Mouse (Mus musculus): ENCODE measurements at regions not wholly inside any gene's neighbourhood (a gene's known extent, or its start where the extent isn't known, plus 50 kb on each side); places are given as distances from the start of the nearest gene placed in this dataset.

- 83% methylated on average over 2 of the region's 2 CpGs for WGBS
- Histone ChIP-seq H3K4me2 (ENCODE audit: low read length) (no peak overlapping the region), H3K4me3 (ENCODE audit: low read depth, low read length) (no peak overlapping the region), H3K9ac (ENCODE audit: low read length) (no peak overlapping the region), H3K27ac (ENCODE audit: low read depth, low read length) (no peak overlapping the region), H3K27me3 (replicated peaks; ENCODE audit: control insufficient read depth, insufficient read depth, low read length) (no peaks in the 10 kb centered on the region), H3K36me3 (ENCODE audit: control insufficient read depth, insufficient read depth, low read length) (no peaks in the 10 kb centered on the region), H3K4me1 (ENCODE audit: control insufficient read depth, insufficient read depth, low read length) (peaks cover 11% of the 10 kb centered on the region), H3K9me3 (replicated peaks; ENCODE audit: control insufficient read depth, low read length) (0 out of 2 replicates have a peak, but pooled peaks cover 2% of the 10 kb centered on the region)
- DNase-seq (ENCODE audit: low spot score), result no peak
- ATAC-seq, result no peak
Observed at GRCm38 (mm10) chr17:88330129-88330528, 110.4 kb upstream of the Foxn2 start.

- DNase-seq (ENCODE audit: low spot score), result no peak
- WGBS, result 42% methylated on average over 4 of the region's 4 CpGs
- Histone ChIP-seq H3K27me3 (replicated peaks; ENCODE audit: control insufficient read depth, insufficient read depth, low read length) (no peaks in the 10 kb centered on the region), H3K36me3 (ENCODE audit: control insufficient read depth, insufficient read depth, low read length) (no peaks in the 10 kb centered on the region), H3K4me2 (ENCODE audit: low read length) (no peak overlapping the region), H3K27ac (ENCODE audit: low read depth, low read length) (no peak overlapping the region), H3K4me1 (ENCODE audit: control insufficient read depth, insufficient read depth, low read length) (0 out of 2 replicates have a peak, but pooled peaks cover 2% of the 10 kb centered on the region), H3K9me3 (replicated peaks; ENCODE audit: control insufficient read depth, low read length) (0 out of 2 replicates have a peak, but pooled peaks cover 2% of the 10 kb centered on the region), H3K4me3 (ENCODE audit: low read depth, low read length) (no peak overlapping the region), H3K9ac (ENCODE audit: low read length) (no peak overlapping the region)
- ATAC-seq, result no peak
Observed at GRCm38 (mm10) chr17:88333816-88334215, 106.7 kb upstream of the Foxn2 start.

GRCm38 (mm10) chr17:88335271-88335670 lies 105.2 kb upstream of the Foxn2 start:
- Histone ChIP-seq H3K4me3 (ENCODE audit: low read depth, low read length) (no peak overlapping the region), H3K27me3 (replicated peaks; ENCODE audit: control insufficient read depth, insufficient read depth, low read length) (no peaks in the 10 kb centered on the region), H3K36me3 (ENCODE audit: control insufficient read depth, insufficient read depth, low read length) (no peaks in the 10 kb centered on the region), H3K9me3 (replicated peaks; ENCODE audit: control insufficient read depth, low read length) (0 out of 2 replicates have a peak, but pooled peaks cover 2% of the 10 kb centered on the region), H3K27ac (ENCODE audit: low read depth, low read length) (no peak overlapping the region), H3K9ac (ENCODE audit: low read length) (no peak overlapping the region), H3K4me1 (ENCODE audit: control insufficient read depth, insufficient read depth, low read length) (no peaks in the 10 kb centered on the region), H3K4me2 (ENCODE audit: low read length) (no peak overlapping the region)
- ATAC-seq (no peak), DNase-seq (ENCODE audit: low spot score) (no peak)
- WGBS, result 90% methylated on average over 5 of the region's 5 CpGs

- Histone ChIP-seq H3K9ac (ENCODE audit: low read length) (no peak overlapping the region), H3K9me3 (replicated peaks; ENCODE audit: control insufficient read depth, low read length) (no peaks in the 10 kb centered on the region), H3K4me1 (ENCODE audit: control insufficient read depth, insufficient read depth, low read length) (no peaks in the 10 kb centered on the region), H3K36me3 (ENCODE audit: control insufficient read depth, insufficient read depth, low read length) (no peaks in the 10 kb centered on the region), H3K27me3 (replicated peaks; ENCODE audit: control insufficient read depth, insufficient read depth, low read length) (no peaks in the 10 kb centered on the region), H3K27ac (ENCODE audit: low read depth, low read length) (no peak overlapping the region), H3K4me2 (ENCODE audit: low read length) (no peak overlapping the region), H3K4me3 (ENCODE audit: low read depth, low read length) (no peak overlapping the region)
- 71% methylated on average over 3 of the region's 3 CpGs for WGBS
- ATAC-seq (no peak), DNase-seq (ENCODE audit: low spot score) (peak; percentile 62)
Observed at GRCm38 (mm10) chr17:88336140-88336769, 104.3 kb upstream of the Foxn2 start.

- Histone ChIP-seq H3K27ac (ENCODE audit: low read depth, low read length) (no peak overlapping the region), H3K4me1 (ENCODE audit: control insufficient read depth, insufficient read depth, low read length) (no peaks in the 10 kb centered on the region), H3K27me3 (replicated peaks; ENCODE audit: control insufficient read depth, insufficient read depth, low read length) (no peaks in the 10 kb centered on the region), H3K4me3 (ENCODE audit: low read depth, low read length) (no peak overlapping the region), H3K9ac (ENCODE audit: low read length) (no peak overlapping the region), H3K9me3 (replicated peaks; ENCODE audit: control insufficient read depth, low read length) (no peaks in the 10 kb centered on the region), H3K4me2 (ENCODE audit: low read length) (no peak overlapping the region), H3K36me3 (ENCODE audit: control insufficient read depth, insufficient read depth, low read length) (no peaks in the 10 kb centered on the region)
- 88% methylated on average over 8 of the region's 8 CpGs for WGBS
- ATAC-seq, result no peak
- no peak for DNase-seq (ENCODE audit: low spot score)
Observed at GRCm38 (mm10) chr17:88337649-88338404, 102.7 kb upstream of the Foxn2 start.

GRCm38 (mm10) chr17:88341141-88341540 lies 99.4 kb upstream of the Foxn2 start:
- ATAC-seq, result no peak
- no peaks in the 10 kb centered on the region for H3K9me3 ChIP-seq (replicated peaks; ENCODE audit: control insufficient read depth, low read length)
- no peak overlapping the region for H3K9ac ChIP-seq (ENCODE audit: low read length)
- no peak overlapping the region for H3K27ac ChIP-seq (ENCODE audit: low read depth, low read length)
- DNase-seq (ENCODE audit: low spot score), result no peak
- H3K27me3 ChIP-seq (replicated peaks; ENCODE audit: control insufficient read depth, insufficient read depth, low read length), result no peaks in the 10 kb centered on the region
- WGBS, result 58% methylated on average over 5 of the region's 5 CpGs
- no peak overlapping the region for H3K4me2 ChIP-seq (ENCODE audit: low read length)
- no peaks in the 10 kb centered on the region for H3K36me3 ChIP-seq (ENCODE audit: control insufficient read depth, insufficient read depth, low read length)
- H3K4me3 ChIP-seq (ENCODE audit: low read depth, low read length), result no peak overlapping the region
- no peaks in the 10 kb centered on the region for H3K4me1 ChIP-seq (ENCODE audit: control insufficient read depth, insufficient read depth, low read length)

GRCm38 (mm10) chr17:88341599-88341998 lies 98.9 kb upstream of the Foxn2 start:
- no peaks in the 10 kb centered on the region for H3K9me3 ChIP-seq (replicated peaks; ENCODE audit: control insufficient read depth, low read length)
- WGBS, result 87% methylated on average over 5 of the region's 5 CpGs
- no peaks in the 10 kb centered on the region for H3K4me1 ChIP-seq (ENCODE audit: control insufficient read depth, insufficient read depth, low read length)
- H3K4me2 ChIP-seq (ENCODE audit: low read length), result no peak overlapping the region
- ATAC-seq (no peak), DNase-seq (ENCODE audit: low spot score) (no peak)
- no peaks in the 10 kb centered on the region for H3K27me3 ChIP-seq (replicated peaks; ENCODE audit: control insufficient read depth, insufficient read depth, low read length)
- no peak overlapping the region for H3K27ac ChIP-seq (ENCODE audit: low read depth, low read length)
- no peaks in the 10 kb centered on the region for H3K36me3 ChIP-seq (ENCODE audit: control insufficient read depth, insufficient read depth, low read length)
- no peak overlapping the region for H3K9ac ChIP-seq (ENCODE audit: low read length)
- no peak overlapping the region for H3K4me3 ChIP-seq (ENCODE audit: low read depth, low read length)

GRCm38 (mm10) chr17:88343091-88343783 lies 97.3 kb upstream of the Foxn2 start:
- H3K4me3 ChIP-seq (ENCODE audit: low read depth, low read length), result no peak overlapping the region
- DNase-seq (ENCODE audit: low spot score), result no peak
- no peaks in the 10 kb centered on the region for H3K4me1 ChIP-seq (ENCODE audit: control insufficient read depth, insufficient read depth, low read length)
- 88% methylated on average over 17 of the region's 17 CpGs for WGBS
- H3K9me3 ChIP-seq (replicated peaks; ENCODE audit: control insufficient read depth, low read length), result no peaks in the 10 kb centered on the region
- H3K27me3 ChIP-seq (replicated peaks; ENCODE audit: control insufficient read depth, insufficient read depth, low read length), result no peaks in the 10 kb centered on the region
- ATAC-seq, result no peak
- H3K4me2 ChIP-seq (ENCODE audit: low read length), result no peak overlapping the region
- no peak overlapping the region for H3K27ac ChIP-seq (ENCODE audit: low read depth, low read length)
- H3K36me3 ChIP-seq (ENCODE audit: control insufficient read depth, insufficient read depth, low read length), result no peaks in the 10 kb centered on the region
- H3K9ac ChIP-seq (ENCODE audit: low read length), result no peak overlapping the region

GRCm38 (mm10) chr17:88345433-88345832 lies 95.1 kb upstream of the Foxn2 start:
- Histone ChIP-seq H3K27ac (ENCODE audit: low read depth, low read length) (no peak overlapping the region), H3K27me3 (replicated peaks; ENCODE audit: control insufficient read depth, insufficient read depth, low read length) (no peaks in the 10 kb centered on the region), H3K4me2 (ENCODE audit: low read length) (no peak overlapping the region), H3K9me3 (replicated peaks; ENCODE audit: control insufficient read depth, low read length) (no peaks in the 10 kb centered on the region), H3K4me1 (ENCODE audit: control insufficient read depth, insufficient read depth, low read length) (no peaks in the 10 kb centered on the region), H3K4me3 (ENCODE audit: low read depth, low read length) (no peak overlapping the region), H3K36me3 (ENCODE audit: control insufficient read depth, insufficient read depth, low read length) (no peaks in the 10 kb centered on the region), H3K9ac (ENCODE audit: low read length) (no peak overlapping the region)
- ATAC-seq (no peak), DNase-seq (ENCODE audit: low spot score) (no peak)
- WGBS, result 78% methylated on average over 9 of the region's 9 CpGs
